Mouse (Mus musculus) telencephalon, adult 2 months (tissue): ENCODE measurements around the gene Pate3.
A peak's percentile ranks its signal among the peaks of the same experiment; 100 is the strongest.
"Not testable (repeated sequence)": the region's sequence is repeated elsewhere in the genome, so short reads cannot be mapped to it uniquely, and the experiment has no call there.

Experiments used
- DNase-seq: peaks from one replicate; pipeline ENCODE4 v3.0.0-alpha.2; 2011; ENCODE audit warnings: low read depth, low spot score

The Pate3 gene

DNA sequence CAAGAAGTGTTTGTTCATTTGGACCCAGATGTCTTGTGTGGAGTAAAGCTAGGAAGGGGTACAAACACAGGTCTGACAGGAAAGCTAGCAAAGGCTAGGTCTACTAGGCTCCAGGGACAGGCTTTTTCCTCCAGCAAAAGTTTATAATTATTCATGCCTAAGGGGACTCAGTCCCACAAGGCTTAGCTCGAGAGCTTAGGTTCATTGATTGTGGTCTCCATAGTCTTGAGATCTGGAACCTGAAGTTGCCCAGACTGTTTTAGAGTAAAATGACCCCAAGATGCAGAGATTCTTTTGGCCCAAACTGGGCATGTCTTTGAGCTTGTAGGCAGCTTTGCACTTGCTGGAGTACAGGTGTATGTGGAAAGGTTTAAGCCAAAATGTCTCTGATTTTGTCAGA, at the start of gene Pate3:
TSS of gene Pate3 (minus strand) at position 101 of the 400 bp plus-strand sequence.
- DNase-seq: no peak

DNA sequence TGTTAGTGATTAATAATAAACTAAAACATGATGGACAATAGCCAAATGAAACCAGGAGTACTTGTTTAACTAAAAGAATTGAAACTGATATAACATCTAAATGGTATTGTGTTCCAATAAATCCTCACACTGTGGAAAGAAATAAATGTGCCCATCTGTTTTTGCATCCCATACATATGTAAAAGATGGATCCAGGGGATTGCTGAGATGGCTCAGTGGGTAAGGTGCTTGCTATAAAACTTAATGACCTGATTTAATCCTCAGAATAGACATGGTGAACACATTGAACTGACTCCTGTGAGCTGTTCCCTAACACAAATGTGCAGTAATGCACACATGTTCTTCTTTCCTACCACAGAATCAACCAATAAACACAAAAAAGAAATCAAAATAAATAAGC, 43.9 kb upstream of the Pate3 start:
- no peak for DNase-seq

DNA sequence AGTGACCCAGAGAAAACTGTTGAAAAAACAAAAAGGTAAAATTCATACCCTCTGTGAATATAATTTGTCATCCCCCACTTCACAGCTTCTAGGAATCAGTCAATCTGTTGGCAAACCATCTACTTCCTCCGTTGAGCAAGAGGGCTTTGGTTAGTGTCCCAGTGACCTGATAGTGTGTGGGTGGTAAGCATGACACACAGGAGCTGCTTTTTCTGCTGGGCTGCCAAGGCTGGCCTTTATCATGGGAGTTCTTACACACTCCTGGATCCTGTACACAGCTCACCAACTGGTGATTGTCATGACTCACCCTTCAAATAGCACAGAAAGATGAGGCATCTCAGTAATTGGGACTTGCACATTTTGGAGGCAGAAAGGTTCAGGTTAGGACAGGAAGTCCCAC, 39.0 kb upstream of the Pate3 start, which contains the start of gene Pate1:
TSS of gene Pate1 (minus strand) at position 378 of the 400 bp plus-strand sequence.
- DNase-seq: peak; percentile 2

DNA sequence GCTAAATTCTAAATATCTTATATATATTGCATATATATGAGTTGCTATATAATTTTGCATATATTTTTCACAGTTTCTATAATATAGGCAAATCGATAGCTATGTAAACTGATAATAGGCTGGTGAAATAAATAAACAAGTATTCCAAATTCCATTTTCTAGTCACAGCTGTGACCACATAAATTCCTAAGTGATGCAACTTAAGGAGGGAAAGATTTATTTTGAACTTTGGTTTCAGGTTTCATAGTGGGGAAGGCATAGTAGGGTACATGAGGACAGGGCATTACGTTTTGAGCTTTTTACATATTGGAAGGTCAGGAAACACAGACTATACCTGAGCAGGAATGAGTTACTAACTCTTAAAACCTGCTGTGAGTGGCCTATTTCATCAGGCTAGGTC, 25.6 kb upstream of the Pate3 start:
- no peak for DNase-seq

DNA sequence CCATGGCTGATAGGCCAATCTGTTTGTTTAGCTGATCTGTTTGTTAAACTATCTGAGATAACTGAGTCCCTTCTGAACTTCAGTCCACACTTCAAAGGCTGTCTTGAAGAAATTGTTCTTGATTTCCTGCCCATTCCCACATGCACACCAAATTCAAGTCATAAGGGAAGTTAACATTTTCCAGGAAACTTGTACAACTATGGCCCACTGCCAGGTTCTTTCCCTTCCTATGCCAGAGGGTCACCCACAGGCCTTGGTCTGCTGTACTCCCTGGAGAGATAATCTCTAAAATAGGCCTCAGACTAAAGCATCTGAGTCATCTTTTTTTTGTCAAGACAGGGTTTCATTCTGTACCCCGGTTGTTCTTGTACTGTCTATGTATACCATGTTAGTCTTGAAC, 15.0 kb downstream of the Pate3 start:
- DNase-seq: no peak

DNA sequence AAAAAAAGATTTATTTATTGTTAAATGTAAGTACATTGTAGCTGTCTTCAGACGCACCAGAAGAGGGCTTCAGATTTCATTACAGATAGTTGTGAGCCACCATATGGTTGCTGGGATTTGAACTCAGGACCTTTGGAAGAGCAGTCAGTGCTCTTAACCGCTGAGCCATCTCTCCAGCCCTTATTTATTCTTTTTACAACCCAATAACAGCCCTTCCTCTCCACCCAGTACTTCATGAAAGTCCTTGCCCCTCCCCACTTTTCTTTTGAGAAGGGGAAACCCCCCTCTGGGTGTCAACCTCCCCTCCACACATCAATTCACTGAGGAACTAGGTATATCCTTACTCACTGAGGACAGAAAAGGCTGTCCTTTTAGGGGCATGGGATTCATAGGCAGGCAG, 31.2 kb downstream of the Pate3 start:
- not testable (repeated sequence) for DNase-seq

DNA sequence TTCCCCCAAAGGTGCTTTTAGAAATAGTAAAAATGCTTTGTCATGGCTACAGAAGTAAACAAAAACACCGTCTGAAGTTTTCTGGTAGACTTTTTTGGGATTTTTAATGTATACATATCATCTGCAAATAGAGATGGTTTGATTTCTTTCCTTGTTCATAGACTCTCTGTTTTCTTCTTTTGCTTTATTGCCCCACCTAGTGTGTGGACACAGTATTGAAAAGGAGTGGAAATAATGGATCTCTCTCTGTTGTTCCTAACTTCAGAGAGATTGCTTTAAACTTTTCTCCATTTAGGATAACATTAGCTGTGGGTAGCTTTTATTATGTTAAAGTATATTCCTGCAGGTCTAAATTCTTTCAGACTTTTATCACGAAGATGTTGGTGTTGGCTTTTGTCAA, 34.0 kb downstream of the Pate3 start:
- no peak for DNase-seq

DNA sequence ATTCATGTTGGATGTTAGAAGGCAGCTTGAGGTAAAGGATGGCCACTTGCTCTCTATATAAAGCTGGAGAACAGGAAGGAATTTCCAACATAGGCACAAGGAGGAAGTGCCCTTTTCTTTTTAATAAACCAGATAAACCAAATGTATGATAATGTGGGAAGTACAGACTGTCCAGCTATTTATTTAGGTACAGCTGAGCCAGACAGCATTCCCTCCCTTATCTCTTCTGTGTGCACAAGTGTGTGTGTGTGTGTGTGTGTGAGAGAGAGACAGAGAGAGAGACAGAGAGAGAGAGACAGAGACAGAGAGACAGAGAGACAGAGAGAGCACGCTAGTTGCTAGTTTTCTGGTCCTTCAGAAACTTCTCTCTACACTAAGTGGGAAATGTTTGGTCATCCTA, 36.2 kb downstream of the Pate3 start, which contains the start of gene Pate4:
TSS of gene Pate4 (minus strand) at position 101 of the 400 bp plus-strand sequence.
- DNase-seq: no peak

DNA sequence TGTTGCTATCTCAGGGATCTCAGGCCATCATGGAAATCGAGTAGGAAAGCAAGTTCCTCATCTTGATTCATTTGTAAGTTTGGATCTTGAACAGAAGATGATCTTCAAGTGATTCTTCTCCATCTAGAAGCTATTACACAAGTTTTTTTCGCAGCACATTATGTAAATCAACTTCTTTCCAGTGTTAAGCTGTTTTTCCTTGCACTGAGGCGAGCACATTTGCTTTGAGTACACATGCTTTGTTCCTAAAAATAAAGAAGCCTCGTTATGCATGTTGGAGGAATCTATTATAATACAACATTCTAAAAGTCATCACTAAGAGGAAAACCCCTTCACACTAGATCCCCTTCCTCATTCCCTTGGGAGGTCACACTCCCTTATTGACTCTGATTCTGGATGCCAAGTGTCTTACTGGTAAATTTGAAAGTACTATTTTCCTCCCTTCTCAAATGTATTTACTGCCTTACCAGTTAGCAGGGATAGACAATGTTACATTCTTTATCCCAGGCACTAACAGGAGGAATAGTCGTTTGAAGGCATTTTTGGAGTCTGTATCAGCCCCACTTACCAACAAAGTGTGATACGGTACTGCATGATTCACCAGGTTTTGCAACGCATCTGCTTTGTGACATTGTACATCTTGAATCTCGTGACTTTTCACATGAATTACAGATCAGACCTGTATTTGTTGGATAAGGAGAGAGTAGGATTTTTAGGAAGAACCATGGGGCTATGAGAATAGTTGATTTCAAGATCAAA, 40.2 kb downstream of the Pate3 start:
- DNase-seq: peak; percentile 40
